Mouse (Mus musculus): ENCODE measurements around the gene Gchfr. TPM values are rescaled to one million over a fixed set of nuclear protein-coding genes. Genes with fewer than 3 reads are reported as not detected.

The Gchfr gene
- total and polyA plus RNA-seq, 3 experiments, result 8.0 to 28.8 (median 10.2) TPM

- H3K9ac ChIP-seq (ENCODE audit: low read depth, low read length), result peak overlapping the region; percentile 60
- intact Hi-C loops (cut with DNase I), result loop anchor here (2.0 kb wide), 1 partner anchor 21 kb away; no protein-coding TSS in a partner anchor
- H3K27me3 ChIP-seq (ENCODE audit: control insufficient read depth, insufficient read depth, low read length), result no peaks in the 10 kb centered on the region
- no peak overlapping the region; the same call in 1 of the 2 replicates for H3K27ac ChIP-seq
- WGBS, result 9% methylated on average over 26 of the region's 26 CpGs
- no peaks in the 10 kb centered on the region for H3K79me2 ChIP-seq (replicated peaks; ENCODE audit: control insufficient read depth, insufficient read depth, low read length)
- peaks cover 5% of the 10 kb centered on the region for H3K4me1 ChIP-seq (ENCODE audit: control insufficient read depth, insufficient read depth, low read length)
- H3K4me3 ChIP-seq, result peak overlapping the region; percentile 53
- DNase-seq, result no peak
- no peak for TF ChIP-seq CTCF (IDR thresholded peaks at IDR 0.05)
- no peak for TF ChIP-seq POLR2A (IDR thresholded peaks at IDR 0.05; ENCODE audit: insufficient read depth, low read depth, low read length)
- no peak for TF ChIP-seq EP300 (IDR thresholded peaks at IDR 0.05; ENCODE audit: insufficient read depth, low read depth, low read length)
- no peaks in the 10 kb centered on the region for H3K36me3 ChIP-seq (ENCODE audit: control insufficient read depth, insufficient read depth, low read length)
Observed at GRCm38 (mm10) chr2:119167866-119168256, 288 bp downstream of the Gchfr start.

GRCm38 (mm10) chr2:119170282-119170681, 2.7 kb downstream of the Gchfr start:
- H3K27me3 ChIP-seq (ENCODE audit: control insufficient read depth, insufficient read depth, low read length), result no peaks in the 10 kb centered on the region
- no peak for DNase-seq
- no peak overlapping the region for H3K9ac ChIP-seq (ENCODE audit: low read depth, low read length)
- H3K27ac ChIP-seq, result no peak overlapping the region
- intact Hi-C loops (cut with DNase I), result no loop called here
- H3K79me2 ChIP-seq (replicated peaks; ENCODE audit: control insufficient read depth, insufficient read depth, low read length), result no peaks in the 10 kb centered on the region
- peaks cover 7% of the 10 kb centered on the region for H3K4me1 ChIP-seq (ENCODE audit: control insufficient read depth, insufficient read depth, low read length)
- no peaks in the 10 kb centered on the region for H3K36me3 ChIP-seq (ENCODE audit: control insufficient read depth, insufficient read depth, low read length)
- TF ChIP-seq CTCF (IDR thresholded peaks at IDR 0.05), result no peak
- no peak for TF ChIP-seq POLR2A (IDR thresholded peaks at IDR 0.05; ENCODE audit: insufficient read depth, low read depth, low read length)
- TF ChIP-seq EP300 (IDR thresholded peaks at IDR 0.05; ENCODE audit: insufficient read depth, low read depth, low read length), result no peak
- no peak overlapping the region for H3K4me3 ChIP-seq
- WGBS, result 90% methylated on average over 2 of the region's 2 CpGs

GRCm38 (mm10) chr2:119171574-119171973, 4.0 kb downstream of the Gchfr start:
- no peaks in the 10 kb centered on the region for H3K79me2 ChIP-seq (replicated peaks; ENCODE audit: control insufficient read depth, insufficient read depth, low read length)
- no peak overlapping the region for H3K9ac ChIP-seq (ENCODE audit: low read depth, low read length)
- TF ChIP-seq CTCF (IDR thresholded peaks at IDR 0.05) (no peak), POLR2A (IDR thresholded peaks at IDR 0.05; ENCODE audit: insufficient read depth, low read depth, low read length) (no peak), EP300 (IDR thresholded peaks at IDR 0.05; ENCODE audit: insufficient read depth, low read depth, low read length) (no peak)
- H3K4me1 ChIP-seq (ENCODE audit: control insufficient read depth, insufficient read depth, low read length), result peaks cover 7% of the 10 kb centered on the region
- DNase-seq, result no peak
- no peaks in the 10 kb centered on the region for H3K36me3 ChIP-seq (ENCODE audit: control insufficient read depth, insufficient read depth, low read length)
- H3K27me3 ChIP-seq (ENCODE audit: control insufficient read depth, insufficient read depth, low read length), result no peaks in the 10 kb centered on the region
- no peak overlapping the region for H3K27ac ChIP-seq
- no peak overlapping the region for H3K4me3 ChIP-seq
- WGBS, result 57% methylated on average over 8 of the region's 8 CpGs
- intact Hi-C loops (cut with DNase I), result no loop called here

GRCm38 (mm10) chr2:119172446-119172845, 4.9 kb downstream of the Gchfr start:
- Histone ChIP-seq H3K36me3 (ENCODE audit: control insufficient read depth, insufficient read depth, low read length) (no peaks in the 10 kb centered on the region), H3K79me2 (replicated peaks; ENCODE audit: control insufficient read depth, insufficient read depth, low read length) (no peaks in the 10 kb centered on the region), H3K27me3 (ENCODE audit: control insufficient read depth, insufficient read depth, low read length) (no peaks in the 10 kb centered on the region), H3K4me1 (ENCODE audit: control insufficient read depth, insufficient read depth, low read length) (peaks cover 1% of the 10 kb centered on the region), H3K9ac (ENCODE audit: low read depth, low read length) (no peak overlapping the region), H3K4me3 (no peak overlapping the region), H3K27ac (no peak overlapping the region)
- intact Hi-C loops (cut with DNase I), result no loop called here
- 85% methylated on average over 7 of the region's 7 CpGs for WGBS
- no peak for DNase-seq
- TF ChIP-seq EP300 (IDR thresholded peaks at IDR 0.05; ENCODE audit: insufficient read depth, low read depth, low read length) (no peak), CTCF (IDR thresholded peaks at IDR 0.05) (no peak), POLR2A (IDR thresholded peaks at IDR 0.05; ENCODE audit: insufficient read depth, low read depth, low read length) (no peak)

DNA sequence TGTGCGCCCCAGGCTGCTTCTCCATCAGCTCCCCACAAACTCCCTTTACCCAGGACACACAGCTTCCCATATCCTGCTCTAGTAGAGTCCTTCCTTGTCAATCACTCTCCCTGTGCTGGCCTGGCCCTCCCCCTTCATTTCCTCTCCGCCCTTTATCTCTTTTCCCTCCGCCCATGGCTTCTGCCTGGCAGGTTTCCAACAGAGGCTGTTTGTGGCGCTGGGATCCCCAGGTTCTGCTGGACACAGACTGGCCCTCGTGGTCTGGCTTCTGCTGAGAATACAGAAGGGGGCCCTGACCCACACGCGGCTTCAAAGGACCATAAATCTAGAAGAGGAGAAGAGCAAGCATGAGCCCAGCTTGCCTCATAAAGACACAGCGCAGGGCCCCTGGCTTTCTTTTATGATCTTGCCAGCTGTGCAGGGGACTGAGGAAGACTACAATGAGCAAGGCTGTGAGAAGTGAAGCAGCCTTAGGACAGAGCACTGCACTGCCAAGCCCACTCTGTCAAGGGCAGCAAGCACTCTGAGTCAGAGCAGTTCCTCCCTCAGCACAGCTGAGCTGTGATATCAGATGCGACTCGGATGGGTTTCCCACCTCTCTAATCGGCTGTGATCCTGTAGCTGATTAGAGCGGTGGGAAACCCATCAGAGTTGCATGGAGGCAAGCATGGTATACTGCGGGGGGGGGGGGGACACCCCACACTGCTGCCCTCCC, 5.4 kb downstream of the Gchfr start:
- Histone ChIP-seq H3K27ac (no peak overlapping the region), H3K4me3 (no peak overlapping the region), H3K27me3 (ENCODE audit: control insufficient read depth, insufficient read depth, low read length) (no peaks in the 10 kb centered on the region), H3K9ac (ENCODE audit: low read depth, low read length) (no peak overlapping the region), H3K4me1 (ENCODE audit: control insufficient read depth, insufficient read depth, low read length) (peaks cover 1% of the 10 kb centered on the region), H3K36me3 (ENCODE audit: control insufficient read depth, insufficient read depth, low read length) (no peaks in the 10 kb centered on the region), H3K79me2 (replicated peaks; ENCODE audit: control insufficient read depth, insufficient read depth, low read length) (no peaks in the 10 kb centered on the region)
- TF ChIP-seq CTCF (IDR thresholded peaks at IDR 0.05) (no peak), POLR2A (IDR thresholded peaks at IDR 0.05; ENCODE audit: insufficient read depth, low read depth, low read length) (no peak), EP300 (IDR thresholded peaks at IDR 0.05; ENCODE audit: insufficient read depth, low read depth, low read length) (no peak)
- peak; percentile 76 to 77 for DNase-seq
- 18% methylated on average over 13 of the region's 13 CpGs for WGBS
- intact Hi-C loops (cut with DNase I), result no loop called here

DNA sequence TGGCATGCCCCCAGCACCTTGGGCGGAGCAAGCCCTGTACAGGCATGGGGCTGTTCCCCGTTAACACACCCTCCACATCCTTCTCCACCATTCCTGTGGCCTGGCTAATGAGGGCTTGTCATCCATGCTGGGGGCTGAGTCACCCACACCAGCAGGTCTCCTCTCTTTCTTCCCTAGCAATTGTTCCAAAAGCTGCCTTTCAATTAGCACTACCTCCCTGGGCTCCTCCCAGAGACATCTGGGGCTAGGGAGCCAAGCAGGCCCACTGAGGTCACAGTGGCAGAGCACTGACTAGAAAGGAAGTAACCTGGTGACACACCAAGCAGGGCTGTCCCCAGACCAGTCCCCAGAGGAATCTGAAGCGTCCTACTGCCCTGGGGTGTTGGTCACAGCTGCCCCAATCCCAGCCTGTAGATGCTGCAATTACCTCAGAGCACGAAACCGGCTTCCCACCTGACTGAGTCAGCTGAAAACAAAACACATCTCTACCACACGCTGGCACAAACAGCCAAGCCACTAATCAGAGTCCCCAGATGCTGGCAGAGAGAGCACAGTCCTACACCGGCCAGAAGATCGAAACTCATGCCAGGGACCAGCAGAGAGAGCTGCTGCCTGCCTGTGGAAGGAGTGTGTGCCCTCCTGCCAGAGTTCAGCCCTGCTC, 6.5 kb downstream of the Gchfr start, which contains the start of gene Gm14137:
Gene Gm14137, plus strand, starts transcription at position 519 of the 661 bp plus-strand sequence.
- Histone ChIP-seq H3K4me3 (no peak within 1 kb of the TSS), H3K4me1 (ENCODE audit: control insufficient read depth, insufficient read depth, low read length) (peaks cover 1% of the 10 kb centered on the region), H3K9ac (ENCODE audit: low read depth, low read length) (no peak within 1 kb of the TSS), H3K27ac (no peak within 1 kb of the TSS), H3K27me3 (ENCODE audit: control insufficient read depth, insufficient read depth, low read length) (no peaks in the 10 kb centered on the region), H3K79me2 (replicated peaks; ENCODE audit: control insufficient read depth, insufficient read depth, low read length) (no peaks in the 10 kb centered on the region), H3K36me3 (ENCODE audit: control insufficient read depth, insufficient read depth, low read length) (no peaks in the 10 kb centered on the region)
- no peak for TF ChIP-seq CTCF (IDR thresholded peaks at IDR 0.05)
- no peak for TF ChIP-seq POLR2A (IDR thresholded peaks at IDR 0.05; ENCODE audit: insufficient read depth, low read depth, low read length)
- no peak for TF ChIP-seq EP300 (IDR thresholded peaks at IDR 0.05; ENCODE audit: insufficient read depth, low read depth, low read length)
- intact Hi-C loops (cut with DNase I), result no loop called here
- 55% methylated on average over 8 of the region's 8 CpGs for WGBS
- no peak for DNase-seq
